Mouse (Mus musculus) megakaryocyte, adult 5-6 weeks (primary cell): ENCODE data around the gene Smco2. TPM values are rescaled to one million over a fixed set of nuclear protein-coding genes. Genes with fewer than 3 reads are reported as not detected.
"Not testable (repeated sequence)": the region's sequence is repeated elsewhere in the genome, so short reads cannot be mapped to it uniquely, and the experiment has no call there.

ENCODE experiments used
- ATAC-seq: 2 replicates; pipeline ENCODE4 v1.8.0; 2016; ENCODE audit warnings: mild to moderate bottlenecking, inconsistent platforms; ENCODE audit not compliant: poor library complexity, severe bottlenecking
- total RNA-seq, 2 experiments: library from RNA; stranded (forward) in 1 of 2; stranded (reverse) in 1 of 2; fragments of 153-499, 151-499 nt in 1 of 2; fragments of 221-1000, 200-1000 nt in 1 of 2; gene quantifications; 2 replicates each; pipeline versions ENCODE4 v1.2.3 to v1.2.4; 2015 to 2017

Smco2 gene
- total RNA-seq, 2 experiments from 2014 or later = not detected

DNA sequence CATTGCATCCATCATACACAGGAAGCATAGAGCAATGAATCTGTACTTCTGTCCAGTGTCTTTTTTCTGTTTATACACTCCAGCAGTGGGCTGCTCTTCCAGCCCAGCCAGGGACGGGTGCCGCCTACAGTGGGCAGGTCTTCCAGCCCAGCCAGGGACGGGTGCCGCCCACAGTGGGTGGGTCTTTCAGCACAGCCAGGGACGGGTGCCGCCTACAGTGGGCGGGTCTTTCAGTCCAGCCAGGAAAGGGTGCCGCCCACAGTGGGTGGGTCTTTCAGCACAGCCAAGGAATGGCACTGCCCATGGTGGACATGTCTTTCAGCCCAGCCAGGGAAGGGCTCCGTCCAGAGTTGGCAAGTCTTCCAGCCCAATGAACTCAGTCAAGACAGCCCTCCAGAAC is 5.3 kb downstream of the Smco2 start:
- ATAC-seq = peak; percentile 37; the same call in 1 of the 2 replicates

DNA sequence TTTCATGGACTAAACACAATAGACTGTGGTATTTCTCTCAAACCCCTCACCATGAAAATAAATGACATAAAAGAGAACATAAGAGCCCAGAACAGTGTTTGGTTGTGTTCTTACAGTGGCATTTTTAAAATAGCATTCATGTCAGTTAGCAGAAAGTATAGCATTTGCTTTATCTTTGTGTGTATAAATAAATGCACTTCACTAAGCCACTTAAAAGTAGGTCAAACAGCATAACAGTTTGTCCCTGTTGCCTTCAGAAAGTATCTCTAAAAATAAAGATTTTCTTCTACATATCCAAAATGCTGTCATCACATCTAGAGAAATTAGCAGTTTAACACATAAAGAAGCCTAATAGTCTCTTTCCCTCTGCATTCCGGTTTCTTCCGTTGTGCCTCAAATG is 7.5 kb downstream of the Smco2 start:
- no peak for ATAC-seq

DNA sequence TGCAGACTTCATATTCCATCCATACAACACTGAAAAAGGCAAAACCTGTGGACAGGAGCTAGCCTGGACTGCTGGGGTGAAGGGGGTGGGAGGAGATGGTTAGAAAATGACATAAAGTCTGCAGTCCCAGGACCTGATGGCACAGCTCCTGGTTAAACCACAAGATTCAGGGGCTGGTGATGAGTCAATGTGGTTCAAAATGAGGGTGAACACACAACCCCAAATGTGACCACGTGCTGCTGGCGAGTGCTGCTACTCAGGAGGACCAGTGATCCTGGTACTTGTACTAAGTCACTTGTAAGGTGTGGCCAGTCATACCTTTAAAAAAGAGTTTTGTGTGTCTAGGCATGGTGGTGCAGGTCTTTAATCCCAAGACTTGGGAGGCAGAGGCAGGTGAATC is 13.2 kb downstream of the Smco2 start:
- no peak for ATAC-seq

DNA sequence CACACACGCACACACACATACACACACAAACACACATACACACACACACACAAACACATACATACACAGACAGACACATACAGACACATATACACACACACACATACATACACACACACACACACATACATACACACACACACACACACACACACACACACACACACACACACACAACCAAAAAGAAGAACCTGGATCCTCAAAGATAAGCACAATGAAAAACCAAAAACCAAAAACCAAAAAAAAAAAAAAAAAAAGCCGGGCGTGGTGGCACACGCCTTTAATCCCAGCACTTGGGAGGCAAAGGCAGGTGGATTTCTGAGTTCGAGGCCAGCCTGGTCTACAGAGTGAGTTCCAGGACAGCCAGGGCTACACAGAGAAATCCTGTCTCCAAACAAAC is 14.5 kb downstream of the Smco2 start:
- ATAC-seq = not testable (repeated sequence)

DNA sequence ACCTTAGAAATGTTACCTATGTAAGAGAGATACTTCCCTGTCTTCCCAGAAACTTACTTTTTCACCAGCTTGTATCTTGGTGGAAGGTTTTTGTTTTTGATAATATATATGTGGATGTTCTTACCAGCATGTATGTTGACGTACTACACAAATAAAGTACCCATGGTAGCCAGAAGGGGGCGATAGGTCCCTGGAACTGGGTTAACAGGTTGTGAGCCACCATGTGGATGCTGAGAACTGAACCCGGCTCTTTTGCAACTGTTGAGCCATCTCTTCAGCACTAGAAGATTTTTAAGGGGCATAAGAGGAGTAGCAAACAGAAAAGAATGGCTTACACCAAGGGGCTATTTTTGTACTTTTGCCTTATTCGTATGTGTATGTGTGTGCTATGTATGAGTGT is 15.8 kb downstream of the Smco2 start:
- no peak for ATAC-seq

DNA sequence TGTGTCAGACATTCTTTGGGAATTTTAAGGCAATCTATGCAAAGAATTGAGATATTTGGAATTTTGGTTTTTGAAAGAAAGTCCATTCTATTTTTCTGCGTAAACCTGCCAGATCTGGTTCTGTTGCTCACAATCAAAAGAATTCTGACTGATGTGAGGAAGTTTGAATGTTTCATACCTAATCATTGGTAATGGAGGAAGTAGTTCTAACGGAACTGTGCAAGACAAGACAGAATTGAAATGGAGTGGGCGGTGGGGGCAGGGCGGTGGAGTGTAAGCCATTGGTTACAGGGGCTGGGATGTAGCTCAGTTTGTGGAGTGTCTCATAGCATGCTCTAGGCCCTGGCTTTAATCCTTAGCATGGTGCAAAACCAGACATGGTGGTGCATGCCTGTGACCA is 22.1 kb downstream of the Smco2 start:
- ATAC-seq = peak; percentile 75

DNA sequence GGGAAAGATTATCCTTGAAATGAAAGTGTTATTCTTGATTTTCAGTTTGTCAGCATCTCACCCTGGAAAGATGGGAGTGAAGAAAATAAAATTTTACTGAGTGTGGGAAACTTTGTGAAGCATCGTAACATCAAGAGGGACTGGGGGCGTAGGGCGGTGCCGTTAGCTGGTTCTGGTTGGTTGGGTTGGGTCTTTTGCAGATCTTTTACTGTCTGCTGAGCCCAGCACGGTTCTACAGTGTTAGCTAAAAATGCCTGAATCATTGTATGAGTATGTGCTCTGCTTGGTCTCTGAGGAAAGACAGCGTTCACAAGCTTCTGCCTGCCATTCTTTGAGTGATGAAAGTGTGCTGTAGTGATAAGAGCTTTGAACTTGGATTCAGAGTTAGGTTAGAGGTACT is 24.5 kb downstream of the Smco2 start:
- ATAC-seq = no peak

DNA sequence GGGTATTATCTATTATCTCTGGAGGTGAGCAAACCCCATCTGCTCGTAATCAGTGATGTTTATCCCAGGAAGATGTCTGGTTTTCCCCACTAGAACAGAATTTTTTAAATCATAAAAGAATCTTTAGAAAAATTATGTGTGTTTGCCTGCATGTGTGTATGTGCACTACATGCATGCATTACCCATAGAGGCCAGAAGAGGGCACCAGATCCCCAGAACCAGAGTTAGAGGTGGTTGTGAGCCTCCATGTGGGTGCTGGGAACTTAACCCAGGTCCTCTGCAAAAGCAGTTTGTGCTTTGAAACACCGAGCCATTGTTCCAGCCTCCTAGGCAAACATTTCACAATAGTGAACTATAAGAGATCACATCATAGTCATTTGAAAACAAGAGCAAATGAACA is 26.9 kb downstream of the Smco2 start:
- ATAC-seq = no peak

DNA sequence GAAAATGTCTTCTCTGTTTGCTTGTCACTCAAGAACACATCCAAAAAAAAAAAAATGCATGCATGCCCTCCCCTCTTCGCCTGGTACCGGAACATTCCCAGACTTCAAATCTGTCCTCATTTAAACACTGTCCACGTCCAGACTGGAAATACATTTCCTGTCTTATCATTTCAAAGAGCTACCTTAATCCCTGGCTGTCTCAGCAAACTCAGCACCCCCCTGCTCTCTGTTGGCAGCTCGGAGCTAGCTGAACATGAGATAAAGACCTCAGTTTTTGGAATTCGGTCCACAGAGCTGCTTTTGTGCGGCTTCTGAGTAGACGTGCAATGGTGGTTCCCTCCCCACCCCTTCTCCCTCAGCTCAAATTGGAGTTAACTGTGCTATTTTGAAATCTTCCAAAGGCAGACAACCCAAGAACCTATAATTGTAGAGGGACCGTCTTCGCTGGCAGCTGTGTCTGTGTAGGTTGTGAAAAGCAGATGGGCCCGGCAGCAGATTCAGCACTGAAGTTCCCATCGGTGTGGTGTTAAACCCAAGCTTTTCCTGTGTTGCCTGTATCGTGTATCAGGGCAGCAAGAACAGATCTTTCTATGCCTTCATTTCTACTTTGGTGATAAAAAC is 27.6 kb downstream of the Smco2 start:
- ATAC-seq = no peak

DNA sequence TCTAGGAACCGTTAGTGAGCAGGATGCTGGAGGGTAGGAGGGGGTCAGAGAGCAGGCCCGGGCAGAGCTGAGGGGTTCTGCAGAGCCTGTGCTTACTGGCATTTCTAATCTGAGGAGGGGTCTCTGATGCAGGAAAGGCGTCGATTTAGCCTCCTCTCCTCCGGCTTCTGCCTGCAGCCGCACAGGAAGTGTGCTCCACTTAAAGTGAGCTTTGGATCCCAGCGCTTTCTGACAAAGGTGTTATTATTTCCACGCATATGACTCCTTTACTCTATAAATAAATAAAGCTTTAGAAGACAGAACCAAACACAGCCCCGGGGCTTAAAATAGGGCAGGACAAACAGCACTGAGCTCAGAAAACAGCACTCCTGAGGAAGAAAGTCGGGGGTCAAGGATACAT is 29.0 kb downstream of the Smco2 start:
- ATAC-seq = no peak

DNA sequence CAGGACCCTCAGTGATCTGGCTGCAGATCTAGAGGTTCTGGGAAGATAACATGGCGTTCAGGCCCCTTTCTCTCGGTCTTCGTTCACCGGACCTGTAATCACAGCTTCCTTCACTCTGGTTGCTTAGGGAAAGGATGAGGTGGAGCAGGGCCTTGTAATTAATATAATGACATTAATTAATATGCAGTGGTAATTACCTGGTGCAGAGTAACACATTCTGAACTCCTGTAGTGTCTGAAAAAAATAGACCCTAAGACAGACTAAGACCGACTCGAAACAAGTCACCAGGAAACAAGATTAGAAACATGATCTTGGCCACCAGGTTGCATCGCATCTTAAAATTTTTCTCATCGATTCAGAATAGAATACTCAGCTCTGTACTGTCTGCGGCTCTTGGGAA is 30.0 kb downstream of the Smco2 start:
- no peak for ATAC-seq

DNA sequence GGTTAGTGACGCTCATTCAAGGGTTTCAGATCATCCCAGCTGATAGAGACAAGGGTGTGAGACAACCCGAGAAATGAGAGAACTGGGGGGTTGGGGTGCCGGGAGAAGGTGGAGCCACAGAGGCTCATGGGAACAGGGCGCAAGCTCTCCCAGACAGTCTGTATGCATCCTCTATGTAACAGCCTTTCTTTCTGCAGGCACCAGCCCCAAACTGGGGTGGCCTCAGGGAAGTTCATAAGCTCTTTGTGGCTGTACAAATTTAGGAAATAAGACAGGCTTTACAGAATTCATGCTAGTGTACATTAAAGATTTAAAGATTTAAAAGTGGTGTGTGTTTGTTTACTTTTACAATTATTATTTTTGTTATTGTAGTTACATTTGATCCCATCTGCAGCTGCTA is 30.4 kb downstream of the Smco2 start:
- ATAC-seq = no peak

DNA sequence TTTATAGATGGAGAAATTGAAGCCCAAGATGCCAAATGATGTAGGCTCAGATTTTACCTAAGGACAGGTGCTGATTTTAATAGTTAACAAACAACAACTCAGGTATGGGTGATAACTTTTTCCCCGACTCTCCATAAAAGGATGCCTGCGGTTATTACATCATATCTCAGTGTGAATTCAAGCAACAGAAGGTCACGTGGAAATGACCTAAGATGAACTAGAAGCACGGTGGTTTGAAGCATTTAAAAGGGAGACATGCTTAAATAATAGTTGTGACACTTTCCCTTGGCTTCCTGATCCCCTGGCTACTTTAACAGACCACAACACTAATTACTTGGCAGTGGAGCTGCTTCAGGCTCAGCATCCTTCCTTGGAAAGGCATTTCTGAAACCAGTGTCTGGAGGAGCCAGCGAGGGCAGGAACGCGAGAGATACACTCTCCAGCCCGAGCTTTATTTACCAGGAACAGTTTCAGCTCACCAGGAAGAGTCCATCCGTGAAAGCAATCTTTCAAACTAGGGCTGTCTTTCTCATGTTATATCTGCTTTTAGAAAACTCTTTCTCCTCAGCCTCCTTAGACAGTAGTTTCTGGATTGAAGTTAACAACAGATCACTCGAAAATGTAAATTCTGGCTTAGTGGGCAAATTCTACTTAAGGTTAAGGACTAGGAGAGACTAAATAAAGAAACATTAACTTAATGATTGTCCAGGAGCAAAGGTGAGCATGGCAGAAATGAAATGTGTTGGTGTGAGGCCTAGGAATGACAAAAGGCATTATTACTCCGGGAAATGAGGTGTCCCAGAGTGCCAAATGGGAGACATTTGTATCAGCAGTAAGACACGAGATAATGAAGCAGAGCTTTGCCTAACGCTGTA is 32.2 kb downstream of the Smco2 start:
- ATAC-seq = no peak

DNA sequence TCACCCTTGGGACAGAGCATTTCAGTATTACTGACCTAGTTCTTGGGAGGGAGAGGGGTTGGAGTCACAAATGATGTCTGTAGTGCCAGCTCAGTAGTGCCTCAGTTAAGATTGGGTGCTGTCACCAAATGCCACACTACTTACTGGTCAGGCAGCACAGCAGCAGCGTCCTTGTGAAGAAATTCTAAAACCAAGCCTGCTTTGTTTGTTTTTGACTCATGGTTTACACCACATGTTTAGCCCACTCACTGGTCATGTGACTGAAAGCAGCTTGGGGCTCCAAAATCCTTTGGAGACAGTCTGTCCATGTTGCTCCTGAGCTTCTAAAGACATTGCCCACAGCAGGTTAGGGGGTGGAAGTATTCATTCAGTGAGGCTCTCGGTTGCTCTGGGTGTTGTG is 33.5 kb downstream of the Smco2 start:
- ATAC-seq = no peak

DNA sequence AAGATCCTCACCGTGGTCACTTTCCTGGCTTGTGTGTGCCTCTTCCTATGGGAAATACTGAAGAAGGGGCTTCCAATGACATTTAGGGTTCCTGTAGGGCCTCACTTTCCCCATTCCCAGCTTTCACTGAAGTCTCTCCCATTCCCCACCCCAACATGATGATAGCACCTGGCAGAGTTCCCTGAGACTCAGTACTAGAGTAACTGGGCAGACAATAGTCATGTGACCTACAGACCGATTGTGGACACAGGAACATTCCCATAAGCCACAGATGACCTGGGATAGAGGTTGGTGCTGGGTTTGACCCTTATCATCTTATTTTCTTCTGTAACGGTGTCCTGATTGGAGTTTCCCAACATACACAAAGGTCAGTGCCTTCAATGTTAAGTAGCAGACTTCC is 34.3 kb downstream of the Smco2 start:
- no peak for ATAC-seq

DNA sequence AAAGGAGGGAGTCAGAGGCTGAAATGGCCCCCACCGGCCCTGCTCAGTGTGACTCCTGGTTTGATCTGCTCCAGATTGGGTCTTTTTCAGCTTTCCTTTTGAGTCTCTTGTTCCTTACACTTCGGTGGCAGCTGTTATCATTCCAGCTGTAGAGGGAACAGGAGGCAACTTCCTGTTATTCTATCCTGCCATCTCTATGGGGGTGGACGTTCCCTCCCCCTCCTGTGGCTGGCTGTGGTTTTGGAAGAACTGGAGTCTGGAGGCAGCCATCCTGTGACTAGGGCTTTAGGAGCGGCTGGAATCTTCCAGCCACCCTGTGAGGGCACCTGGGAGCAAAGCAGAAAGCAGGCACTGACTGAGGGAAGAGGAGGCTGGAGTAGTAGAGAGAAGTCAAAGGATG is 34.9 kb downstream of the Smco2 start:
- ATAC-seq = no peak

DNA sequence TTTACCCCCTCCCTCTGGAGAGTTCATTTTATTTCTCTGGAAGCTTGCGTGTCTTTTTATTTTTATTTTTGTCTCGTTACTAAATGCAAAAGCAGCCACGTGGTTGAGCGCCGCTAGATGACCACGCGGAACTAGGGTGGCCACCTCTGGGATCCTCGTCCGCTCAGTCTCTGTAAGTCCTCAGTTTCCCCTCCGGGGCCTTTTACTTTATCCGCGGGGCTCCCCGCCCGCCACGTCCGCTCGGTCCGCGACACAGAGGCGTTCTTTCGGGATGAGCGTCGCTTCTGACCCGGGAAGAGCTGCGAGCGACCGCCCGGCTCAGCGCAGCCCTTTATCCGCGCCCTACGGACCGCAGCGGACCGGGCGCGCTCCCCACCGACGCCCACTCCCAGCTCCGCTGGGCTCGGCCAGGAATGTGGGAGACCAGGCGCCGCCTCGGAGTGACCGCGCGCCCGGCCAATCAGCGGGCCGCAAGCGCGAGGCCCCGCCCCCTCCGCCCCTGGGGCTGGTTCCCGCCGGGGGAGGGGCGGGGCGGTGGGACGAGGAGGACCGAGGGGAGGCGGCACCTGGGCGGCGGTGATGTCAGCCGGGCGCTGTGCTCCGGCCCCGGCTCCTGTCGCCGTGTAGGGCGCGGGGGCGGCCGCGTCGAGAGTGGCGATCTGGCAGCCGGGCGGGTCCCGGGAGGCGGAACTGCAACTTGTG is 38.2 kb downstream of the Smco2 start, which contains the start of gene Ppfibp1:
Gene Ppfibp1, plus strand, starts transcription at position 530 of the 702 bp plus-strand sequence.
- peak; percentile 90 for ATAC-seq

DNA sequence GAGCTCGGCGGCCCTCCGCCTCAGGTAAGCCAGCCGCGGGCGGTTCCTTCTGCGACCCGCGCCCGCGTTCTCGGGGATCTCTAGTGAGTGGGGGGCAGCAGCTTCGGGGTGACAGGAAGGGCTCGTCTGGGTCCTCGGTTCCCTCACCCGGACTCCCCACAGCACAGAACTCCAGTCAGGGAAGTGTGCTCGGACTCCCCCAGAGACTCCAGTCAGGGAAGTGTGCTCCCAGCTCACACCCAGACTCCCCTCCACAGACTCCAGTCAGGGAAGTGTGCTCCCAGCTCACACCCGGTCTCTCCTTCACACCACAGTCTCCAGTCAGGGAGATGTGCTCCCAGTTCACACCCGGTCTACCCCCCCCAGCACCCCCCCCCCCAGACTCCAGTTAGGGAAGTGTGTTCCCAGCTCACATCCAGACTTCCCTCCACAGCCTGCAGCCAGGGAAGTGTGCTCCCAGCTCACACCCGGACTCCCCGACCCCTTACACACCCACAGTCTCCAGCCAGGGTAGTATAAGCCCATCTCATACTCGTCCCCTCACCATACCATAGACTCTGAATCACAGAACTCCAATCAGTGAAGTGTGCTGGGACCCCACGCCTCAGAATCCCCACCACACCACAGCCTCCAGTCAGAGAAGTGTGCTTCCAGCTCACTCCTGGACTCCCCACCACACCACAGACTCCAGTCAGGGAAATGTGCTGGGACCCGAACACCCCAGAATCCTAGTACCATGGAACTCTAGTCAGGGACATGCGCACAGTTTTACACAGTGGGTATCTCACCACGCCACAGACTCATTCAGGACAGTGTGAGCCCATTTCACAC is 39.0 kb downstream of the Smco2 start:
- ATAC-seq = peak; percentile 39

DNA sequence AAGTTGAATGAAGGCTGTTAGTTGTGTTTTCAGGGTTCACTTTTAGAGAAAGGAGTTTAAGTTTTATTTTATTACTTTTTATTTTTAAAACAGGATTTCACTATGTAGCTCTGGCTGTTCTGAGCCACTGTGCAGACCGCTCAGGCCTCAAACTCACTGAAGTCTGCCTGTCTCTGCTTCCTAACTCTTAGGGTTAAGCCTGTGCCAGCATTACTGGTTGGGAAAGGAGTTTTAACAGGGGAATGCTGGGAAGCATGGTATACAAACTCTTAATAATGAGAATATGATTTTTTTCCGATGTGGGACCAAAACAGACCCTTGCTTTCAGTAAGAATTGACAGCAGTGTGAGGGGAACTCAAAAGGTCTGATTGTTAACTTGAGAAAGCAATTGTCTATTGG is 40.3 kb downstream of the Smco2 start:
- no peak for ATAC-seq

DNA sequence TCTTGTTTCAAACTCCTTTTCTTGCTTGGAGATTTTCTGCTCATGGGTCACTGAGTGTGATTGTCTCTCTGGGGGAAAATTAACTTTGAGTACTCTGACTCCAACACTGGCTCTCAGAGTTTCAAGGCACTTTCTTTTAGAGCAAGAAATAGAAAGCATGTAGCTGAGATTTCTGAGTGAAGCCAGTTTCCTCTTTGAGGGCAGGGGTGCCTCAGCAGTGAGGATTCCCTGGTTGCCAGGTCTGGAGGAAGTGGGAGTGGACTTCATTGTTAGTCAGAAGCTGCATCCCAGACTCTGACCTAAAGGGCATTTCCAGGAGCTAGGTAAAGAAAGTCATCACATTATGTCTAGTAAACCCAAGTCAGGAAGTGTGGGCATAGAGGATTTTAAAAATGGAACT is 40.7 kb downstream of the Smco2 start:
- no peak for ATAC-seq

DNA sequence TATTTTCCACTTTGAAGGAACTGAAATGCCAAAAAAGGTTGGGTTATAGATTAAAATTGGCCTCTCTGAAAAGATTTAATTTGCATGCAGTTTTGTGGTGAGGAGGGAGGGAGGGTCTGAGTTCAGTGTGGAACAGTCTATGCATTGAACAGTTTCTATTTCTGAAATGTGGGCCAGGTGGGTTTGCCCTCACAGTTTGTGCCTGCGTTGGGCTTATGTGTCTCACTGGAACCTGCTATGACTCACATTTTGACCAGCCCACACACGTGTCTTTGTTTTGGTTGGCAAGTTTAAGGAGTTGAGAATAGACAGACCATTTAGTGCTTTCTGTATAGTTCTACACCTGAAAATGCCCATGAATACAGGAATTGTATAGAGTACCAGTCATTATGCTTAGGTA is 44.0 kb downstream of the Smco2 start:
- no peak for ATAC-seq
